Mouse (Mus musculus) CD8-positive naive resting alpha-beta T cell, adult 2 months (primary cell): Measurements from ENCODE around the gene 4930452B06Rik.
A peak's percentile ranks its signal among the peaks of the same experiment; 100 is the strongest.
"Not testable (repeated sequence)": the region's sequence is repeated elsewhere in the genome, so short reads cannot be mapped to it uniquely, and the experiment has no call there.

Experiments
- DNase-seq, 2 experiments: peaks; one replicate each; pipeline ENCODE4 v3.0.0; 2022; ENCODE audit warnings: low read depth in 2 of 2, low spot score in 2 of 2

4930452B06Rik gene

GRCm38 (mm10) chr14:8665636-8666411 is at the start of gene 4930452B06Rik:
4930452B06Rik (minus strand) TSS chr14:8666240.
- DNase-seq = no peak

DNA sequence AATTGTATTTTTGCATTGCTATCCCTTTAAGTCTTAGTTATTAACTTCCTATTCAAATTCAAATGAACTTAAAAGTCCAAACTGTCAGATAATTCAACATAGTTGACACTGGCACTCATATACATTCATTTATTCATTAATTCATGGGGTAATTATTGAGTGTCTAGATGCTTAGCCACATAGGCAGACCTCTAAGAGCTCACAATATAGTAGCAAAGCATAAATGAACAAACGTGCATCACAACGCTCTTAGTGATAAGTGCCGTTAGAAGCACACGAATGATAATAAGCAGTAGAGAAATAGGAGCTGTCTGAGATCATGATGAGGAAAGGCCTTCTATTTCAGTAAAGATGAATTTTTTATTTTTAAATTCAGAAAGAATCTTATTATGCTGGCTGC is 46.6 kb upstream of the 4930452B06Rik start:
- DNase-seq = no peak

GRCm38 (mm10) chr14:8689451-8689850 is 23.4 kb upstream of the 4930452B06Rik start:
- DNase-seq = no peak

GRCm38 (mm10) chr14:8688462-8688861 is 22.4 kb upstream of the 4930452B06Rik start:
- DNase-seq = no peak

GRCm38 (mm10) chr14:8686185-8686584 is 20.1 kb upstream of the 4930452B06Rik start:
- DNase-seq = no peak

GRCm38 (mm10) chr14:8679896-8680295 is 13.9 kb upstream of the 4930452B06Rik start:
- DNase-seq = no peak

GRCm38 (mm10) chr14:8660359-8660758 is 5.7 kb downstream of the 4930452B06Rik start:
- no peak for DNase-seq

- no peak for DNase-seq
Measured at GRCm38 (mm10) chr14:8641650-8642279, 24.3 kb downstream of the 4930452B06Rik start.

DNA sequence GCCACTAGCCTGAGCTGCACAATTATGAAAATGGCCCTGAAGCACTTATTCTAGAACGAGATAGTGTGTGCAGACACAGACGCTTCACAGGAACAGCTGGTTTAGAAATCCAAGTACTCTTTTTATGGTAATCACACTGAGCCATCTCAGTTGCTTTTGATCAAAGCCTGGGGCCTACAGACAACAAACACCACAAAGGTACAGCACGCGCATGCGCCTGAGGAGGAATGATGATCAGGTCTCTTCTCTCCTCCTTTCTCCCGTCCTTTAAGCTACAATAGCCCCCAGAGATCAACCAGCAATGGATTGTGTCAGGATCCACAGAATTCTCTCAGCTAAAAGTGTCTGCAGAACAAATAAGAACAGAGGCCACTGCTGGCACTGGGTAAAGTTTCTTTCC is 33.8 kb downstream of the 4930452B06Rik start:
- DNase-seq = no peak

- no peak for DNase-seq
Measured at GRCm38 (mm10) chr14:8628406-8628805, 37.6 kb downstream of the 4930452B06Rik start.

- no peak for DNase-seq
Measured at GRCm38 (mm10) chr14:8627481-8627880, 38.6 kb downstream of the 4930452B06Rik start.

- no peak for DNase-seq
Measured at GRCm38 (mm10) chr14:8621164-8621563, 44.9 kb downstream of the 4930452B06Rik start.

DNA sequence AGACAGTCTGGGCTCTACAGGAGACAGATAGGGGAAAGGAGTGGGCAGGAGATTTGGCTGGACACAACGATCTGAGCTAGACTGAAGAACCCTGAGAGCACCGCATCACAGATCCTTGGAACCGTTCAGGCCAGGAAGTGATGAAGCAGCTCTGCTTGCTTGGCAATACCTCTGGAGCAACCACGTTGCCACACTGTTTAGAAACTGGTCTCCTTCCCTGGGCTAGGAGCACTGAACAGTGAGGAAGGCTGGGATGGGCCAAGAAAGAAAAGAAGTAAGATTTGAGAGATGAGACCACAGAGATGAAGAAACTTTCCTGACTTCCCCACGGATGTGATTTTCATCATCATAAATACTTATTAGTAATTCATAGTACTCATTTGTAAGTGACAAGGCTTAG is 45.5 kb downstream of the 4930452B06Rik start:
- DNase-seq = no peak

- DNase-seq = no peak
Measured at GRCm38 (mm10) chr14:8615636-8616035, 50.4 kb downstream of the 4930452B06Rik start.

GRCm38 (mm10) chr14:8614430-8614829 is 51.6 kb downstream of the 4930452B06Rik start:
- DNase-seq = not testable (repeated sequence)

DNA sequence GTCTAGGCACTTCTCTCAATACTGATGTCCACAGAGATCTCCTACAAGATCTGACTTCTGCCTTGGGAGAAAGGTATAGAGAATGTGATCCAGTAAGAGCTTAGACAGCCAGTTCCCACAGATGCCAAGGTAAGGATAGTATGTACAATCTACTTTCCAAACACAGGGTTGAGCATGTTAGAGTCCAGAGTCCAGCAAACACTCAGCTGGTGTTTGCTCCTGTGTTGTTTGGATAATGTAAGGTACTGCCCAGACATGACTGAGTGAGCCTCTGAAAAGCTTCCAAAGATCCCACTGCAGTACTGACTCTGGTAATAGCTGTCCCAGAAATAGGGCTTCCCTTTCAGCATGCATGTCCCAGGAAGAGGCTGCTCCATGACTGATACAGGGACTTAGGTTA is 54.0 kb downstream of the 4930452B06Rik start:
- no peak for DNase-seq

DNA sequence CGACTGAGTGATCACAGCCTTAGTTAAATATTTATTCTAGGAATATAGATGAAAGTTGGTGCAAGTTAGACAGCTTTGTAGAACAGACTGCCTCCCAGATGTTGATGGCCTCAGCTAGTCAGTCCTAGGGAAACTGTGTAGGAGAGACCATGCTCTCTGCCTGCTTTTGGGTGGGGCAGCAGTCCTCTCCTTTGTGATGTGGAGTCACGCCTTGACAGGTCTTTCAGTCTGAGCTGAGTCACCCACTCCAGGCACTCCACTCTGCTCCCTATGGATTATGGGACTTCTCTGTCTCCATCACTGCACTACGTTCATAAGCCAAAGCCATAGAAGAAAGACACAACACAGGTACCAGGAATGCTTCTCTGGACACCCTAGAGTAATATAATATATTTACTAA is 55.9 kb downstream of the 4930452B06Rik start:
- no peak for DNase-seq

- DNase-seq = peak; percentile 7 to 24
Measured at GRCm38 (mm10) chr14:8608559-8609171, 57.4 kb downstream of the 4930452B06Rik start.

GRCm38 (mm10) chr14:8604898-8605297 is 61.1 kb downstream of the 4930452B06Rik start:
- no peak for DNase-seq

DNA sequence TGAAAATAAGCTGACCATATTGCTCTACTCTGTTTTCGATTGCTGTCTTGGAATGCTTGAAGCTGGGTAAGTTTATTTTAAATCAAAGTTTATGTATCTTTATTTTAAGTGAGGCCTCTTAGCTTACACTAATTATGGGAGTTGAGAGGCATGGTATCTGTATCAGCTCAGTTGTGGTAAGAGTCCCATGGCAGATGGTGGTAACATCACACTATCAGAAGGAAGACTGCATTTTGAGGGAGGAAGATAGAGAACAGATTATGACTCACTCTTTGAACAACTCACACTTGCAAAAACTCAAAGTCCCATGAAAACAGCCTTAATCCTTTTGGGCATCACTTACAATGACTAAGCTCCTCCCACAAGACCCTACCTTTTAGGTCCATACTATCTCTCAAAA is 81.0 kb downstream of the 4930452B06Rik start:
- DNase-seq = no peak

DNA sequence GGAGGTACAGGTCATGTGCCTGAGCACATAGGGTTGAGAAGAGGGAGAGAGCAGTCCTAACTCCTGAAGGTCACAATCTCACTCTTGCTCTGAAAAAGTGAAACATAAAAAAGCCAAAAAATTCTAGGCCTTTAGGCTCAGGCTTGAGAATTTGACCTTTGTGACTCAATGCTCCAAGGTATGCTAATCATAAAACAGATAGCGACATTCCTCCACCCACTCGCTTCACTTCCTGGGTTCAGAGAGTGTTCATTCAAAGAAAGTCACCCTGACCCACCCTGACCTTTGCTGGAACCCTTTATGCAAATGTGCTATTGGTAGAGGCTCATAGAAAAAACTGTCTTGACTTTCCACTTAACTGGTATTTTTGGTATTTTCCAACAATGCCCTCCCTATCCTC is 115.0 kb downstream of the 4930452B06Rik start:
- not testable (repeated sequence) for DNase-seq

DNA sequence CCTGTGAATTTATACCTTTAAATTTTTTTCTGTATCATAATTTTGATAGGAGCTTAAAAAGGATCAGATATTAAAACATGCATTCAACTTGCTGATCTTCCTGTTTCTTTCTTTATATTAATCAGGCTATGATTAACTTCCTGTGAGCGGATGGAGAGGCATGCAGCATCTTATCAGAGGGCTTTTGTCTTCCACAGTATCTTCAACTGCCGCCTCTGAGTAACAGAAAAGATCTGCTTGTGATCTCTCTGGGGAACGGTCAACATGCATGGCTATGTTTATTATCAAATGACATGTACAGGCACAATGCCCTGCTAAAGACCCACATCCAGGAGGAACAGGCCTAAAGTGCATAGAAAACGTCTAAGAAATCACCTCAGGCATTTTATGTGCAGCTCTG is 116.9 kb downstream of the 4930452B06Rik start:
- no peak for DNase-seq
